Mouse (Mus musculus) CH12.LX (cell line): Measurements from ENCODE around the gene Capza2. TPM values are rescaled to one million over a fixed set of nuclear protein-coding genes. Genes with fewer than 3 reads are reported as not detected.

ENCODE experiments used
- DNase-seq: peaks from one replicate; pipeline ENCODE4 v3.0.0-alpha.2; 2013; ENCODE audit errors: extremely low read depth
- H3K27ac ChIP-seq: 2 replicates; pipeline ENCODE4 v1.5.1; 2012; ENCODE audit warnings: low read depth, mild to moderate bottlenecking, control low read depth, moderate library complexity; ENCODE audit not compliant: insufficient read depth
- H3K27me3 ChIP-seq: replicated peaks from 2 replicates; pipeline ENCODE3; 2012; ENCODE audit warnings: inconsistent platforms
- H3K36me3 ChIP-seq, 2 experiments: replicated peaks in 1 of 2; 2 replicates each; pipeline versions ENCODE3 to v1.6.1; 2012; ENCODE audit warnings: inconsistent platforms in 1 of 2, low read length in 1 of 2, mild to moderate bottlenecking in 1 of 2, mixed read lengths in 1 of 2, moderate library complexity in 1 of 2; ENCODE audit not compliant: control insufficient read depth in 1 of 2, insufficient read depth in 1 of 2
- H3K4me1 ChIP-seq, 2 experiments: 2 replicates each; pipeline ENCODE4 v1.6.1; 2012; ENCODE audit warnings: inconsistent platforms in 1 of 2, moderate library complexity in 1 of 2; ENCODE audit not compliant: insufficient read depth in 2 of 2, control insufficient read depth in 1 of 2
- H3K4me2 ChIP-seq: 2 replicates; pipeline ENCODE4 v1.6.1; 2012; ENCODE audit warnings: low read depth, mild to moderate bottlenecking, control low read depth; ENCODE audit not compliant: poor library complexity, insufficient read depth, severe bottlenecking
- H3K4me3 ChIP-seq, 3 experiments: fragments of 150-350 bp in 1 of 3; sonication (generic) in 1 of 3; replicated peaks in 1 of 3; 2 replicates each; pipeline versions ENCODE3 to v1.5.1; 2011 to 2012; ENCODE audit warnings: low read depth in 2 of 3, low read length in 2 of 3, mild to moderate bottlenecking in 2 of 3, moderate library complexity in 2 of 3, control low read depth in 1 of 3, improper control_type of control experiment in 1 of 3, inconsistent platforms in 1 of 3, mixed read lengths in 1 of 3; ENCODE audit not compliant: poor library complexity in 1 of 3
- H3K79me2 ChIP-seq: replicated peaks from 2 replicates; pipeline ENCODE4 v1.6.1; 2012; ENCODE audit warnings: mild to moderate bottlenecking, moderate library complexity; ENCODE audit not compliant: control insufficient read depth, poor library complexity, insufficient read depth, severe bottlenecking; ENCODE audit errors: extremely low read depth
- H3K9ac ChIP-seq: 2 replicates; pipeline ENCODE4 v1.6.1; 2012; ENCODE audit warnings: low read depth, mild to moderate bottlenecking, control low read depth, moderate library complexity; ENCODE audit not compliant: insufficient read depth
- H3K9me3 ChIP-seq: replicated peaks from 2 replicates; pipeline ENCODE3; 2012; ENCODE audit warnings: low read length, inconsistent platforms, mixed read lengths
- BHLHE40 ChIP-seq: IDR thresholded peaks from 2 replicates; pipeline ENCODE4 v1.6.1; 2011; ENCODE audit warnings: mild to moderate bottlenecking, low read depth, low read length, improper control_type of control experiment
- CHD1 ChIP-seq: IDR thresholded peaks from 2 replicates; pipeline ENCODE4 v1.6.1; 2012; ENCODE audit warnings: low read depth, low read length, improper control_type of control experiment, inconsistent platforms
- CTCF ChIP-seq, 2 experiments: IDR thresholded peaks in 1 of 2; conservative IDR thresholded peaks in 1 of 2; 2 replicates each; pipeline ENCODE4 v1.5.1; 2011 to 2012; ENCODE audit warnings: low read depth in 2 of 2, low read length in 2 of 2, improper control_type of control experiment in 1 of 2, inconsistent platforms in 1 of 2, mild to moderate bottlenecking in 1 of 2, moderate library complexity in 1 of 2
- ELF1 ChIP-seq: IDR thresholded peaks from 2 replicates; pipeline ENCODE4 v1.6.1; 2014; ENCODE audit warnings: low read depth, mild to moderate bottlenecking, inconsistent platforms, low read length, improper control_type of control experiment
- GABPA ChIP-seq: IDR thresholded peaks from 2 replicates; pipeline ENCODE4 v1.6.1; 2012; ENCODE audit warnings: low read depth, low read length, improper control_type of control experiment, inconsistent platforms; ENCODE audit not compliant: insufficient replicate concordance
- HCFC1 ChIP-seq: IDR thresholded peaks from 2 replicates; pipeline ENCODE4 v1.6.1; 2012; ENCODE audit warnings: low read depth, mild to moderate bottlenecking, inconsistent platforms, low read length, improper control_type of control experiment
- IRF4 ChIP-seq: IDR thresholded peaks from 2 replicates; pipeline ENCODE4 v1.6.1; 2014; ENCODE audit warnings: low read depth, mild to moderate bottlenecking, inconsistent platforms, low read length, improper control_type of control experiment
- JUN ChIP-seq: IDR thresholded peaks from 2 replicates; pipeline ENCODE4 v1.6.1; 2011; ENCODE audit warnings: low read depth, mild to moderate bottlenecking, low read length, improper control_type of control experiment, moderate library complexity; ENCODE audit not compliant: insufficient read depth
- MAFK ChIP-seq: IDR thresholded peaks from 2 replicates; pipeline ENCODE4 v1.6.1; 2011; ENCODE audit warnings: low read length, improper control_type of control experiment; ENCODE audit not compliant: insufficient replicate concordance
- MAZ ChIP-seq: IDR thresholded peaks from 2 replicates; pipeline ENCODE4 v1.6.1; 2012; ENCODE audit warnings: low read depth, mild to moderate bottlenecking, inconsistent platforms, low read length, improper control_type of control experiment, moderate library complexity
- MEF2A ChIP-seq: IDR thresholded peaks from 2 replicates; pipeline ENCODE4 v1.6.1; 2014; ENCODE audit warnings: low read depth, mild to moderate bottlenecking, inconsistent platforms, low read length, improper control_type of control experiment, borderline replicate concordance
- MXI1 ChIP-seq: IDR thresholded peaks from 2 replicates; pipeline ENCODE4 v1.6.1; 2011; ENCODE audit warnings: mild to moderate bottlenecking, low read depth, low read length, improper control_type of control experiment
- MYC ChIP-seq: IDR thresholded peaks from 2 replicates; pipeline ENCODE4 v1.6.1; 2011; ENCODE audit warnings: low read depth, mild to moderate bottlenecking, improper control_type of control experiment, low read length
- PAX5 ChIP-seq: IDR thresholded peaks from 2 replicates; pipeline ENCODE4 v1.6.1; 2012; ENCODE audit warnings: low read length, inconsistent platforms, mixed read lengths
- POLR2A ChIP-seq: IDR thresholded peaks from 2 replicates; pipeline ENCODE4 v1.6.1; 2011; ENCODE audit warnings: low read depth, mild to moderate bottlenecking, improper control_type of control experiment, low read length
- POLR2AphosphoS2 ChIP-seq: IDR thresholded peaks from 2 replicates; pipeline ENCODE4 v1.6.1; 2011; ENCODE audit warnings: low read depth, low read length, improper control_type of control experiment
- RAD21 ChIP-seq: IDR thresholded peaks from 2 replicates; pipeline ENCODE4 v1.6.1; 2011; ENCODE audit warnings: low read depth, mild to moderate bottlenecking, low read length, improper control_type of control experiment, moderate library complexity
- RCOR1 ChIP-seq: conservative IDR thresholded peaks from 2 replicates; pipeline ENCODE4 v1.6.1; 2012; ENCODE audit warnings: low read depth, mild to moderate bottlenecking, inconsistent platforms, low read length, improper control_type of control experiment
- SMC3 ChIP-seq: IDR thresholded peaks from 2 replicates; pipeline ENCODE4 v1.6.1; 2011; ENCODE audit warnings: low read depth, low read length, improper control_type of control experiment
- TCF12 ChIP-seq: IDR thresholded peaks from 2 replicates; pipeline ENCODE4 v1.6.1; 2014; ENCODE audit warnings: low read depth, mild to moderate bottlenecking, inconsistent platforms, low read length, improper control_type of control experiment
- UBTF ChIP-seq: IDR thresholded peaks from 2 replicates; pipeline ENCODE4 v1.6.1; 2012; ENCODE audit warnings: low read depth, mild to moderate bottlenecking, inconsistent platforms, low read length, improper control_type of control experiment, moderate library complexity
- USF1 ChIP-seq: IDR thresholded peaks from 2 replicates; pipeline ENCODE4 v1.6.1; 2014; ENCODE audit warnings: low read depth, mild to moderate bottlenecking, inconsistent platforms, low read length, improper control_type of control experiment
- ZC3H11A ChIP-seq: IDR thresholded peaks from 2 replicates; pipeline ENCODE4 v1.6.1; 2012; ENCODE audit warnings: low read depth, mild to moderate bottlenecking, inconsistent platforms, low read length, improper control_type of control experiment
- ZKSCAN1 ChIP-seq: IDR thresholded peaks from 2 replicates; pipeline ENCODE4 v1.6.1; 2012; ENCODE audit warnings: low read depth, inconsistent platforms, low read length, improper control_type of control experiment, borderline replicate concordance
- ZMIZ1 ChIP-seq: IDR thresholded peaks from 2 replicates; pipeline ENCODE4 v1.6.1; 2012; ENCODE audit warnings: low read depth, mild to moderate bottlenecking, inconsistent platforms, low read length, improper control_type of control experiment
- dilution Hi-C: fragments of 300-500 bp; cut with MboI; formaldehyde crosslinking; loops from 2 replicates; pipeline ENCODE4 v1.14.3; 2020; ENCODE audit warnings: low sequenced_read_pairs; ENCODE audit not compliant: extremely low pct_unique_long_range_greater_than_20kb, extremely low pct_ligation_motif_present
- in situ Hi-C: fragments of 300-500 bp; cut with MboI; formaldehyde crosslinking; loops from 3 replicates; pipeline ENCODE4 v1.14.3; 2019; ENCODE audit warnings: low sequenced_read_pairs, low pct_ligation_motif_present, low pct_unique_long_range_greater_than_20kb, mixed read lengths
- polyA plus RNA-seq: library from polyadenylated mRNA; unstranded; fragments of >175 nt; gene quantifications from 2 replicates; pipeline ENCODE4 v1.2.1, GENCODE M21; 2012; ENCODE audit warnings: low read depth; ENCODE audit not compliant: insufficient read length
- total RNA-seq, 2 experiments: library from RNA; depleted of rRNA; stranded (reverse); fragments of 300-350 nt in 1 of 2; fragments of >200 nt in 1 of 2; gene quantifications; 2 replicates each; pipeline ENCODE4 v1.2.3; 2012 to 2014

Gene Capza2
- total and polyA plus RNA-seq, 3 experiments: 64.9 to 277 (median 171) TPM

GRCm38 (mm10) chr6:17599373-17599772 is 36.7 kb upstream of the Capza2 start:
- no peak overlapping the region for H3K4me3 ChIP-seq
- H3K4me1 ChIP-seq: no peaks in the 10 kb centered on the region
- H3K27me3 ChIP-seq: no peaks in the 10 kb centered on the region
- in situ Hi-C loops (no loop called here), dilution Hi-C loops (no loop called here)
- no peak overlapping the region for H3K4me2 ChIP-seq
- H3K9me3 ChIP-seq: peaks cover 8% of the 10 kb centered on the region
- H3K9ac ChIP-seq: no peak overlapping the region
- H3K27ac ChIP-seq: no peak overlapping the region
- DNase-seq: no peak
- no peaks in the 10 kb centered on the region for H3K79me2 ChIP-seq
- no peak for TF ChIP-seq UBTF
- TF ChIP-seq CHD1: no peak
- no peak for TF ChIP-seq POLR2A
- TF ChIP-seq JUN: no peak
- TF ChIP-seq RCOR1: no peak
- no peak for TF ChIP-seq ZC3H11A
- no peak for TF ChIP-seq MAFK
- TF ChIP-seq SMC3: no peak
- TF ChIP-seq TCF12: no peak
- TF ChIP-seq ELF1: no peak
- no peak for TF ChIP-seq HCFC1
- TF ChIP-seq USF1: no peak
- TF ChIP-seq RAD21: no peak
- H3K36me3 ChIP-seq: no peaks in the 10 kb centered on the region

GRCm38 (mm10) chr6:17601526-17601925 is 34.5 kb upstream of the Capza2 start:
- no peak for TF ChIP-seq HCFC1
- no peak for TF ChIP-seq PAX5
- TF ChIP-seq CHD1: no peak
- TF ChIP-seq BHLHE40: no peak
- no peak for TF ChIP-seq POLR2A
- no peak for TF ChIP-seq MYC
- TF ChIP-seq POLR2AphosphoS2: no peak
- TF ChIP-seq ZMIZ1: no peak
- TF ChIP-seq IRF4: no peak
- TF ChIP-seq RAD21: no peak
- TF ChIP-seq JUN: no peak
- no peak for TF ChIP-seq MXI1
- TF ChIP-seq MAZ: no peak
- no peak for TF ChIP-seq ELF1
- no peak for TF ChIP-seq SMC3
- no peak for TF ChIP-seq CTCF (conservative IDR thresholded peaks at IDR 0.05 in 1 of 2, IDR thresholded peaks at IDR 0.05 in 1 of 2; ENCODE audit: low read depth in 2 of 2, low read length in 2 of 2)
- TF ChIP-seq GABPA: no peak
- no peak for TF ChIP-seq MEF2A
- TF ChIP-seq ZKSCAN1: no peak
- TF ChIP-seq MAFK: no peak
- H3K79me2 ChIP-seq: no peaks in the 10 kb centered on the region
- dilution Hi-C loops: no loop called here
- no peak overlapping the region for H3K4me3 ChIP-seq
- peaks cover 0 to 3% of the 10 kb centered on the region in 2 experiments; a peak in 1 of 4 replicates for H3K4me1 ChIP-seq
- H3K9me3 ChIP-seq: peaks cover 8% of the 10 kb centered on the region
- no peaks in the 10 kb centered on the region for H3K27me3 ChIP-seq
- H3K36me3 ChIP-seq: no peaks in the 10 kb centered on the region
- H3K4me2 ChIP-seq: no peak overlapping the region
- DNase-seq: no peak
- H3K27ac ChIP-seq: no peak overlapping the region
- no peak overlapping the region for H3K9ac ChIP-seq
- in situ Hi-C loops: no loop called here
